Mouse (Mus musculus): ENCODE measurements around the gene Fam20a. TPM values are rescaled to one million over a fixed set of nuclear protein-coding genes. Genes with fewer than 3 reads are reported as not detected.

Gene Fam20a
- polyA plus RNA-seq (2021; fragmentation: Nextera tagmentation) = 10.2 and 11.8 TPM in 2 replicates
- long read RNA-seq, experiment 1, transcript Fam20a-201 (11 exons, 2,541 nt) = major isoform, 55 of 73 reads
- long read RNA-seq, experiment 1, partial matches to known transcripts = 1 of 73 reads
- long read RNA-seq, experiment 1, other reads (novel, unspliced or antisense) = 15 of 73 reads
- long read RNA-seq, experiment 2, transcript Fam20a-201 (11 exons, 2,541 nt) = major isoform, 11 of 15 reads
- long read RNA-seq, experiment 2, partial matches to known transcripts = 1 of 15 reads
- long read RNA-seq, experiment 2, other reads (novel, unspliced or antisense) = 3 of 15 reads

GRCm38 (mm10) chr11:109721781-109722446 lies at the start of gene Fam20a:
TSS of gene Fam20a (minus strand) at chr11:109722279.

GRCm38 (mm10) chr11:109649206-109649605 lies 72.9 kb downstream of the Fam20a start, which contains the start of gene Prkar1a:
TSS of gene Prkar1a (plus strand) at chr11:109649405.

Other genes starting within 250 kb of the Fam20a start
- 15.2 and 16.0 TPM in 2 replicates for gene Arsg, start 248.9 kb downstream of the Fam20a start, polyA plus RNA-seq (2021; fragmentation: Nextera tagmentation)
- 5.2 and 6.3 TPM in 2 replicates for gene Slc16a6, start 248.7 kb downstream of the Fam20a start, polyA plus RNA-seq (2021; fragmentation: Nextera tagmentation)
- 18.0 and 22.8 TPM in 2 replicates for gene Wipi1, start 110.3 kb downstream of the Fam20a start, polyA plus RNA-seq (2021; fragmentation: Nextera tagmentation)
- gene Prkar1a, start 72.9 kb downstream of the Fam20a start, polyA plus RNA-seq (2021; fragmentation: Nextera tagmentation) = 343 and 402 TPM in 2 replicates
- not detected in 2 replicates for gene 1700012B07Rik, start 105.8 kb upstream of the Fam20a start, polyA plus RNA-seq (2021; fragmentation: Nextera tagmentation)